Comparison of ENCODE assay signal across 12 mouse cellular contexts in genomic region chr4:119637176-119637845, GRCm38 (mm10). TPM values are rescaled to one million over a fixed set of nuclear protein-coding genes. Genes with fewer than 3 reads are reported as not detected.
A peak's percentile ranks its signal among the peaks of the same experiment; 100 is the strongest.
DNase-seq lines count a peak whose midpoint lies in the region; ATAC-seq lines count a peak whose summit lies in the region.
"Had no signal": no experiment of that assay in that cellular context is flagged by ENCODE, and none has a peak within 500 bp of the region (broad histone marks: within the 10 kb centered on the region; RNA-seq: fewer than 3 reads in every experiment).

Gene Guca2a, plus strand, starts transcription at chr4:119637704.

- no peaks in the 10 kb centered on the region for H3K4me1 ChIP-seq in kidney, embryonic 14.5 days (ENCODE audit: control insufficient read depth, insufficient read depth, low read length)
- no peaks in the 10 kb centered on the region for H3K4me1 ChIP-seq in liver, embryonic 16.5 days (ENCODE audit: control insufficient read depth, low read depth, low read length)

- H3K27ac ChIP-seq in kidney, embryonic 14.5 days (ENCODE audit: low read depth, low read length): no peak within 1 kb of the TSS
- no peak within 1 kb of the TSS for H3K27ac ChIP-seq in liver, embryonic 16.5 days (ENCODE audit: low read length)
- H3K27ac ChIP-seq: hindbrain, embryonic 10.5 days had no signal

- no peak within 1 kb of the TSS for H3K4me3 ChIP-seq in kidney, embryonic 14.5 days (ENCODE audit: low read length)
- no peak within 1 kb of the TSS for H3K4me3 ChIP-seq in liver, embryonic 16.5 days (ENCODE audit: low read depth, low read length)
- H3K4me3 ChIP-seq: hindbrain, embryonic 10.5 days had no signal

- no peaks in the 10 kb centered on the region for H3K27me3 ChIP-seq in kidney, embryonic 14.5 days (ENCODE audit: control insufficient read depth, insufficient read depth, low read length)
- H3K27me3 ChIP-seq in liver, embryonic 16.5 days (ENCODE audit: control insufficient read depth, insufficient read depth, low read depth, low read length): no peaks in the 10 kb centered on the region

- no peak within 1 kb of the TSS for H3K4me2 ChIP-seq in kidney, embryonic 14.5 days (replicated peaks; ENCODE audit: low read depth, low read length)
- H3K4me2 ChIP-seq in liver, embryonic 16.5 days (ENCODE audit: low read depth, low read length): no peak within 1 kb of the TSS

- no peak within 1 kb of the TSS for H3K9ac ChIP-seq in kidney, embryonic 14.5 days (ENCODE audit: low read depth, low read length)
- H3K9ac ChIP-seq in liver, embryonic 16.5 days (ENCODE audit: low read depth, low read length): no peak within 1 kb of the TSS

- 0 out of 2 replicates have a peak, but pooled peaks cover 3% of the 10 kb centered on the region for H3K36me3 ChIP-seq in kidney, embryonic 14.5 days (ENCODE audit: control insufficient read depth, insufficient read depth, low read length)
- H3K36me3 ChIP-seq in liver, embryonic 16.5 days (ENCODE audit: control insufficient read depth, insufficient read depth): no peaks in the 10 kb centered on the region
- H3K36me3 ChIP-seq: hindbrain, embryonic 10.5 days had no signal

- no peaks in the 10 kb centered on the region for H3K9me3 ChIP-seq in kidney, embryonic 14.5 days (ENCODE audit: control insufficient read depth, low read length)
- no peaks in the 10 kb centered on the region for H3K9me3 ChIP-seq in liver, embryonic 16.5 days (replicated peaks; ENCODE audit: control insufficient read depth, low read length)
- H3K9me3 ChIP-seq: hindbrain, embryonic 10.5 days had no signal

- ATAC-seq in kidney, embryonic 14.5 days (ENCODE audit: low FRiP score, low TSS enrichment): peak; percentile 39; the same call in 1 of the 2 replicates
- ATAC-seq in liver, embryonic 16.5 days (ENCODE audit: low read depth): peak; percentile 30; the same call in 1 of the 2 replicates

- WGBS in kidney, embryonic 14.5 days: 65% methylated on average over 3 of the region's 4 CpGs
- WGBS in liver, embryonic 16.5 days (ENCODE audit: insufficient replicate concordance): 48% methylated on average over 4 of the region's 4 CpGs

- DNase-seq in kidney, postnatal 36 days: no peak
- peak; percentile 62 for DNase-seq in ES-CJ7 (ENCODE audit: low read depth, low spot score)
- peak; percentile 66 for DNase-seq in ZHBTc4 (ENCODE audit: low read depth, low spot score)
- DNase-seq in ovary, postnatal 36 days (ENCODE audit: low spot score): no peak
- DNase-seq in right cerebral cortex, adult 2 months (ENCODE audit: low spot score in 2 of 2): no peak
- DNase-seq: cerebellum, adult 9-11 months; retina, postnatal 1 day had no signal

RNA-seq across cellular contexts. Expression of gene Guca2a, which starts in this region (rescaled TPM):
- 4.1 and 5.0 TPM in 2 replicates for polyA plus RNA-seq in kidney, embryonic 14.5 days (2014; fragmentation: Nextera tagmentation; extraction: Ambion mirVana)
- 0.55 TPM in 1 of 2 replicates, not detected in the other for polyA plus RNA-seq in liver, embryonic 16.5 days (2015; fragmentation: Nextera tagmentation; extraction: Ambion mirVana)
- polyA plus RNA-seq: frontal cortex, adult 2 months; hindbrain, embryonic 10.5 days; stomach, embryonic 14.5 days had no signal

Comparison
In these comparisons a context has a peak if more than half of its experiments do, and no peak if none do; other contexts are left out.
1. Peak in ATAC-seq in liver, embryonic 16.5 days; RNA of the gene not detected or under 1 TPM.
2. DNase-seq: peak in ES-CJ7 (single experiment) and ZHBTc4 (single experiment); none in kidney, postnatal 36 days (0 of 2), ovary, postnatal 36 days (single experiment) and right cerebral cortex, adult 2 months (0 of 2).